Mouse (Mus musculus) myocyte (in vitro differentiated cells): ENCODE results near the gene Hao1.

Source experiments
- CEBPB ChIP-seq: IDR thresholded peaks from 2 replicates; pipeline ENCODE4 v1.6.1; 2011; ENCODE audit warnings: mild to moderate bottlenecking, moderate library complexity; ENCODE audit not compliant: poor library complexity, insufficient read depth, severe bottlenecking
- E2F4 ChIP-seq: IDR thresholded peaks from one replicate; pipeline ENCODE4 v1.6.1; 2011; ENCODE audit warnings: mild to moderate bottlenecking, control low read depth, moderate library complexity; ENCODE audit not compliant: insufficient read depth
- MAX ChIP-seq: IDR thresholded peaks from one replicate; pipeline ENCODE4 v1.6.1; 2011; ENCODE audit warnings: low read depth, mild to moderate bottlenecking, control low read depth
- MYOG ChIP-seq, 3 experiments: IDR thresholded peaks; one replicate each; pipeline ENCODE4 v1.6.1; 2011; ENCODE audit warnings: control low read depth in 2 of 3, low read depth in 2 of 3, mild to moderate bottlenecking in 2 of 3; ENCODE audit not compliant: insufficient read length in 2 of 3, control insufficient read depth in 1 of 3, insufficient read depth in 1 of 3
- POLR2A ChIP-seq: IDR thresholded peaks from one replicate; pipeline ENCODE4 v1.6.1; 2011; ENCODE audit warnings: low read depth, mild to moderate bottlenecking, control low read depth, moderate library complexity; ENCODE audit not compliant: insufficient read length
- REST ChIP-seq: IDR thresholded peaks from one replicate; pipeline ENCODE4 v1.6.1; 2011; ENCODE audit warnings: mild to moderate bottlenecking, control low read depth, moderate library complexity; ENCODE audit not compliant: insufficient read depth, insufficient read length
- TCF12 ChIP-seq: IDR thresholded peaks from one replicate; pipeline ENCODE4 v1.6.1; 2011; ENCODE audit warnings: mild to moderate bottlenecking, control low read depth; ENCODE audit not compliant: poor library complexity, insufficient read depth, severe bottlenecking
- USF1 ChIP-seq: IDR thresholded peaks from one replicate; pipeline ENCODE4 v1.6.1; 2011; ENCODE audit warnings: low read depth, mild to moderate bottlenecking, control low read depth, moderate library complexity

GRCm38 (mm10) chr2:134499777-134500176, 54.4 kb downstream of the Hao1 start:
- TF ChIP-seq CEBPB (no peak), POLR2A (no peak), MAX (no peak), USF1 (no peak), MYOG (IDR thresholded peaks at IDR 0.05; ENCODE audit: control insufficient read depth in 1 of 3, insufficient read depth in 1 of 3, insufficient read length in 2 of 3, low read depth in 2 of 3) (no peak), E2F4 (no peak), TCF12 (no peak), REST (no peak)
